Mouse (Mus musculus): ENCODE results near the gene Ppp1r21. TPM values are rescaled to one million over a fixed set of nuclear protein-coding genes. Genes with fewer than 3 reads are reported as not detected.

The Ppp1r21 gene
- polyA plus RNA-seq, 1 experiment from 2014 or later = 29.5 TPM

- WGBS = 91% methylated on average over 6 of the region's 6 CpGs
- Histone ChIP-seq H3K9ac (ENCODE audit: low read length) (no peak overlapping the region), H3K36me3 (ENCODE audit: control insufficient read depth, insufficient read depth, low read length) (peaks cover 24% of the 10 kb centered on the region), H3K9me3 (ENCODE audit: control insufficient read depth, low read length) (no peaks in the 10 kb centered on the region), H3K4me1 (replicated peaks; ENCODE audit: control insufficient read depth, insufficient read depth, low read length) (no peaks in the 10 kb centered on the region), H3K27ac (ENCODE audit: low read depth) (no peak overlapping the region), H3K27me3 (replicated peaks; ENCODE audit: control insufficient read depth, insufficient read depth, low read length) (no peaks in the 10 kb centered on the region), H3K4me3 (ENCODE audit: low read depth, low read length) (no peak overlapping the region), H3K4me2 (ENCODE audit: low read length) (no peak overlapping the region)
- DNase-seq (ENCODE audit: low spot score) = no peak
- ATAC-seq (replicated peaks; ENCODE audit: low FRiP score, low TSS enrichment, low read depth) = no peak
Measured at GRCm38 (mm10) chr17:88590251-88590650, 60.3 kb downstream of the Ppp1r21 start.

- WGBS = 74% methylated on average over 4 of the region's 4 CpGs
- ATAC-seq (replicated peaks; ENCODE audit: low FRiP score, low TSS enrichment, low read depth) (no peak), DNase-seq (ENCODE audit: low spot score) (no peak)
- H3K9me3 ChIP-seq (ENCODE audit: control insufficient read depth, low read length) = no peaks in the 10 kb centered on the region
- H3K4me2 ChIP-seq (ENCODE audit: low read length) = no peak overlapping the region
- H3K27ac ChIP-seq (ENCODE audit: low read depth) = no peak overlapping the region
- no peak overlapping the region for H3K4me3 ChIP-seq (ENCODE audit: low read depth, low read length)
- H3K4me1 ChIP-seq (replicated peaks; ENCODE audit: control insufficient read depth, insufficient read depth, low read length) = peaks cover 7% of the 10 kb centered on the region; the same call in 1 of the 2 replicates
- H3K27me3 ChIP-seq (replicated peaks; ENCODE audit: control insufficient read depth, insufficient read depth, low read length) = no peaks in the 10 kb centered on the region
- H3K36me3 ChIP-seq (ENCODE audit: control insufficient read depth, insufficient read depth, low read length) = no peaks in the 10 kb centered on the region
- no peak overlapping the region for H3K9ac ChIP-seq (ENCODE audit: low read length)
Measured at GRCm38 (mm10) chr17:88595071-88595470, 65.2 kb downstream of the Ppp1r21 start.

- H3K4me3 ChIP-seq (ENCODE audit: low read depth, low read length) = no peak overlapping the region
- no peaks in the 10 kb centered on the region for H3K27me3 ChIP-seq (replicated peaks; ENCODE audit: control insufficient read depth, insufficient read depth, low read length)
- no peak for DNase-seq (ENCODE audit: low spot score)
- WGBS = 84% methylated on average over 4 of the region's 4 CpGs
- no peaks in the 10 kb centered on the region for H3K36me3 ChIP-seq (ENCODE audit: control insufficient read depth, insufficient read depth, low read length)
- no peak overlapping the region for H3K4me2 ChIP-seq (ENCODE audit: low read length)
- no peak for ATAC-seq (replicated peaks; ENCODE audit: low FRiP score, low TSS enrichment, low read depth)
- no peak overlapping the region for H3K9ac ChIP-seq (ENCODE audit: low read length)
- no peaks in the 10 kb centered on the region for H3K9me3 ChIP-seq (ENCODE audit: control insufficient read depth, low read length)
- peaks cover 7% of the 10 kb centered on the region; the same call in 1 of the 2 replicates for H3K4me1 ChIP-seq (replicated peaks; ENCODE audit: control insufficient read depth, insufficient read depth, low read length)
- H3K27ac ChIP-seq (ENCODE audit: low read depth) = no peak overlapping the region
Measured at GRCm38 (mm10) chr17:88596068-88596467, 66.2 kb downstream of the Ppp1r21 start.

DNA sequence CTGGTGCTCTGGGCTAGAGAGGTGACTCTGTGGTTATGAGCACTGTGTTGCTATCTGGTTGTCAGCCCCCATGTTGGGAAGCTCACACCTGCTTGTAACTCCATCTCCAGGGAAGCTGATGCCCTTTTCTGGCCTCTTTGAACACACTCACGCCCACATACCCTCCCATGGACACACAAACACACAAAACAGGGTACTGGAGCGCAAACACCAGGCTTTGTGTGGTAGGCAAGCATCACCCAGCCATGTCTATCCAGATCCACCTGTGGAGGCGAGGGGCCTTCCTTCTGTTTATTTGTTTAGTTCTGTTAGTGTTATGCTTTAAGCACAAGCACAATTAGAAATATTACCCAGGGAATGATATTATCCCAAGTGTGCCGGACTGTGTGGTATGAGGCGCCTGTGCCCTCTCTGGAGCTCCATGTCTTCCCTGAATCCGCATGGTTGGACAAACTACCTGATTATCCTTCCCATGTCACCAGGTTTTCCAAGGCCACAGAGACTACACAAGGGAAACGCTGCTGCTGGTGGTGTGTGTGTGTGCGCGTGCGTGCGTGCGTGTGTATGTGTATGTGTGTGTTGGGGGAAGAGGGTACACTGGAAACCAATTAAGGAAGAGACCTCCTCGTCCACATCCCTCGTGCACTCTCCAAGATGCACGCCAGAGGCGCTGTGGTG lies 66.8 kb downstream of the Ppp1r21 start:
- Histone ChIP-seq H3K27me3 (replicated peaks; ENCODE audit: control insufficient read depth, insufficient read depth, low read length) (no peaks in the 10 kb centered on the region), H3K27ac (ENCODE audit: low read depth) (peak overlapping the region; percentile 94), H3K9ac (ENCODE audit: low read length) (peak overlapping the region; percentile 49), H3K9me3 (ENCODE audit: control insufficient read depth, low read length) (no peaks in the 10 kb centered on the region), H3K4me1 (replicated peaks; ENCODE audit: control insufficient read depth, insufficient read depth, low read length) (peaks cover 7% of the 10 kb centered on the region; the same call in 1 of the 2 replicates), H3K36me3 (ENCODE audit: control insufficient read depth, insufficient read depth, low read length) (no peaks in the 10 kb centered on the region), H3K4me2 (ENCODE audit: low read length) (peak overlapping the region; percentile 84), H3K4me3 (ENCODE audit: low read depth, low read length) (peak overlapping the region; percentile 61)
- WGBS = 28% methylated on average over 16 of the region's 16 CpGs
- no peak for ATAC-seq (replicated peaks; ENCODE audit: low FRiP score, low TSS enrichment, low read depth)
- no peak for DNase-seq (ENCODE audit: low spot score)

DNA sequence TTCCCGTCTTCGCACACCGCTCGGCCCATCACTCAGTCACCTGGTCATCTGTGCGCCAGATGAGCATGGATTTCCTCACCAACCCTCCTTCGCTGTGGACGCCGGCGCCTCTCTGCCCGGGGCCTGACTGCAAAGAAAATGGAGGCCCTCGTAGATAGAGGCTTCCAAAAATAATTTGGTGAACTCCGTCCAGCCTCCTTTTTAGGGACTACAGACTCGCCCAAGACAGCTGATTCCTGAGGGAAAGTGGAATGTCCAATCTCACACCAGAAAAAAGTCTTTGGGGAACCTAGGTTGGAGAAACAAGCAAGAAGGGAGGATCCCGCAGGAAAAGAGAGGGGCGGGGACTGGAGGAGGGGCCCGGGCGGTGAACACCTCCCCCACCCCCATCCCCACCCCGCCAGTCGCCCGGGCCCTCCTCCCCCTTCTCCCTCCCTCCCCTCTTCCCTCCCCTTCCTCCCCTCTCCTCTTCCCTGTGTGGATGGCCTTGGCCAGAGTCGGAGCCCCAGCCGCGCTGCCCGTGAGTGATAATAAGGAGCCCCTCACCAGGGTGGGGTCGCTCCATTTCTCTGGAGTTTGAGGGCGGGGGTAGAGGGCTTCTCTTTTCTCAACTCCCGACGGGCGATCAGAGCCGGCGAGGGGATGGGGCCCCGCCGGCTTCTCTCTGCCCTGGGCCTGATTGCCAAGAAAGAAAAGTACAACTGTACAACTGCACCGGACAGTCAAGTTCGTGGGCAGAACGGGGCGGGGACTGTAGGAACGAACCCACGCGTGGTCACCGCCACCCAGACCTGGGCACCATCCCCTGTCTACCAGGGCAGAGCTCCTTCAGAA lies 67.5 kb downstream of the Ppp1r21 start, which contains the start of gene Ston1:
TSS of gene Ston1 (plus strand) at position 463 of the 834 bp plus-strand sequence.
- Histone ChIP-seq H3K36me3 (ENCODE audit: control insufficient read depth, insufficient read depth, low read length) (no peaks in the 10 kb centered on the region), H3K9ac (ENCODE audit: low read length) (peak within 1 kb of the TSS; percentile 67), H3K27me3 (replicated peaks; ENCODE audit: control insufficient read depth, insufficient read depth, low read length) (no peaks in the 10 kb centered on the region), H3K4me2 (ENCODE audit: low read length) (peak within 1 kb of the TSS; percentile 84), H3K27ac (ENCODE audit: low read depth) (peak within 1 kb of the TSS; percentile 94), H3K9me3 (ENCODE audit: control insufficient read depth, low read length) (no peaks in the 10 kb centered on the region), H3K4me3 (ENCODE audit: low read depth, low read length) (peak within 1 kb of the TSS; percentile 61), H3K4me1 (replicated peaks; ENCODE audit: control insufficient read depth, insufficient read depth, low read length) (peaks cover 7% of the 10 kb centered on the region; the same call in 1 of the 2 replicates)
- ATAC-seq (replicated peaks; ENCODE audit: low FRiP score, low TSS enrichment, low read depth) (peak; percentile 91), DNase-seq (ENCODE audit: low spot score) (peak; percentile 86)
- 1% methylated on average over 41 of the region's 41 CpGs for WGBS

DNA sequence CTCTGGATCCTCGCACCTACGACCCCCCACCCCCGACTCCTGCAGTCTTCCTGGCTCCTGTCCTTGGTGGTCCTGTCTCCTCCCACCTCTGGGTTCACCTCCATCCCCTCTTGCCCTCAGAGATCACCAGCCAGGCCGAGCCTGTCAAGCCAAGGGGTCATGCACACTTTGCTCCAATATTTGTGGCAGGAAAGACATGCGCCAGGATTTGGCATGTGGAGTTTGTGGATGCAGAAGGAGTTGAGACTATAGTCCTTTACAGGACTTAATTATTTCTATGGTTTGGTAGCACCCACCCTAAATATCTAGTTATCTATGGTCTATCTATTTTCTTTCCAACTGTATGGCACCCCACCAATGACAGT lies 68.1 kb downstream of the Ppp1r21 start:
- H3K4me2 ChIP-seq (ENCODE audit: low read length) = peak overlapping the region; percentile 84
- peak overlapping the region; percentile 61 for H3K4me3 ChIP-seq (ENCODE audit: low read depth, low read length)
- peak overlapping the region; percentile 67 for H3K9ac ChIP-seq (ENCODE audit: low read length)
- H3K4me1 ChIP-seq (replicated peaks; ENCODE audit: control insufficient read depth, insufficient read depth, low read length) = peaks cover 7% of the 10 kb centered on the region; the same call in 1 of the 2 replicates
- H3K27me3 ChIP-seq (replicated peaks; ENCODE audit: control insufficient read depth, insufficient read depth, low read length) = no peaks in the 10 kb centered on the region
- WGBS = 10% methylated on average over 5 of the region's 5 CpGs
- H3K27ac ChIP-seq (ENCODE audit: low read depth) = peak overlapping the region; percentile 94
- H3K36me3 ChIP-seq (ENCODE audit: control insufficient read depth, insufficient read depth, low read length) = no peaks in the 10 kb centered on the region
- H3K9me3 ChIP-seq (ENCODE audit: control insufficient read depth, low read length) = no peaks in the 10 kb centered on the region
- ATAC-seq (replicated peaks; ENCODE audit: low FRiP score, low TSS enrichment, low read depth) = no peak
- no peak for DNase-seq (ENCODE audit: low spot score)

DNA sequence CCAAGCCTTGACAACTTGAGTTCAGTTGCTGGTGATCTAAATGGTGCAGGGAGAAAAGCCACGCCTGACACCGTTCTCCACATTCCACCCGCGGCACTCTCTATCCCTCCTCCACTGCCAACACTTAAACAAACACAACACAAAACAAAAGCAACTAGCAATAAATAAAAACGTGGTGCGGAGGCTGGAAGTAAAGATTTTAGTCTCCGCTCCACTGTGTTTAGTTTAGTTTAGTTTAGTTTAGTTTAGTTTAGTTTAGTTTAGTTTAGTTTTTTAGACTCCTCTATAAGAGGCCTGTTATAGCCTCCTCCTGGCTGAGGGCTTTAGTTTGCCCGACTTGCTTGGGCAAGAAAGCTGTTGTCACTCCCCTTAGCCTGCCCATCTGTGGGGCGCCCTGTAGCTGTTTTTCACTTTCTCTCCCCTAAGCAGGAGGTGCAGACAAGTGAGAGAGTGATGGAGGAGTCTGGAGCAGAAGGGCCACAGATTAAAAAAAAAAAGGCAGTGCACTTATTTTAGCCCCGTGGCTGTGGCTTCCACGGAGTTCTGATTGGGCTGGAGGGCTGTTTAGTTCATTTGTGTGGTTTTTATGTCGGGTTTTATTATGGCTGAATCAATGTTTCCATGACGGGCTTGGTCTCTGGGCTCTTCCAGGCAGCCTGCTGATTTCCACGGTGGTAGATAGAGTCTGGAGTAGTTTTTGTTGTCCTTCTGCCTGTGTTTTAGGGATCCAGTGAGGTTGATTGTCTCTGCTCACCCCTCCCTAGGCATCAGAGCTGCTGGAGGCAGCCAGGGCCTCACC lies 68.9 kb downstream of the Ppp1r21 start:
- Histone ChIP-seq H3K4me3 (ENCODE audit: low read depth, low read length) (peak overlapping the region; percentile 61), H3K4me2 (ENCODE audit: low read length) (peak overlapping the region; percentile 84), H3K27me3 (replicated peaks; ENCODE audit: control insufficient read depth, insufficient read depth, low read length) (no peaks in the 10 kb centered on the region), H3K9ac (ENCODE audit: low read length) (peak overlapping the region; percentile 2), H3K9me3 (ENCODE audit: control insufficient read depth, low read length) (no peaks in the 10 kb centered on the region), H3K4me1 (replicated peaks; ENCODE audit: control insufficient read depth, insufficient read depth, low read length) (peaks cover 7% of the 10 kb centered on the region; the same call in 1 of the 2 replicates), H3K27ac (ENCODE audit: low read depth) (no peak overlapping the region), H3K36me3 (ENCODE audit: control insufficient read depth, insufficient read depth, low read length) (no peaks in the 10 kb centered on the region)
- 11% methylated on average over 14 of the region's 14 CpGs for WGBS
- DNase-seq (ENCODE audit: low spot score) (peak; percentile 68), ATAC-seq (replicated peaks; ENCODE audit: low FRiP score, low TSS enrichment, low read depth) (no peak)

DNA sequence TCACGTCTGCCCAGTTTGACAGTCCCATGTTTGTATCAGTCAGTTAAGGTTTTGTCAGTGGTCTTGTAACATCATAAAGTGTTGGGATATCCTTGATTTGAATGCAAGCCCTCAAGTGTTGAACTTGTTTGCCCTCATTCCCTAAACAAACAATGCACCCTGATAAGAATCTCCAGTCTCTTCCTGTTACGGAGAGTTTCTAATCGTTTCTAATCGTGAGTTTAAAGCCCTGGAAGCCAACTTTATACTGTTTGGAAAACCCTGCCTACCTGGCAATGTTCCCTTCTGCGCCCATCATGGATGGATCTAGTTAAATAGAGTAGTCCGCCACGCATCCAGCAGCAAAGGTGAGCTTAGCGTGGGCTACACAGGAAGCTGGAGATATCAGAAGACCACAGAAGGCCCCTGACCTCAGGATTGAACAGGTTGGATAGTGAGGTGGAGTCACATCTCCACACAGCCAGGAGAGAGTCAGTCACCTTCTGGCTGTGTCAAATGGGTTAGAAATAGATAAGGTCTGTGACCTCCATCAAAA lies 70.6 kb downstream of the Ppp1r21 start:
- H3K27me3 ChIP-seq (replicated peaks; ENCODE audit: control insufficient read depth, insufficient read depth, low read length) = no peaks in the 10 kb centered on the region
- no peak for ATAC-seq (replicated peaks; ENCODE audit: low FRiP score, low TSS enrichment, low read depth)
- peaks cover 7% of the 10 kb centered on the region; the same call in 1 of the 2 replicates for H3K4me1 ChIP-seq (replicated peaks; ENCODE audit: control insufficient read depth, insufficient read depth, low read length)
- H3K27ac ChIP-seq (ENCODE audit: low read depth) = no peak overlapping the region
- no peaks in the 10 kb centered on the region for H3K9me3 ChIP-seq (ENCODE audit: control insufficient read depth, low read length)
- 66% methylated on average over 8 of the region's 8 CpGs for WGBS
- H3K4me3 ChIP-seq (ENCODE audit: low read depth, low read length) = no peak overlapping the region
- DNase-seq (ENCODE audit: low spot score) = no peak
- H3K36me3 ChIP-seq (ENCODE audit: control insufficient read depth, insufficient read depth, low read length) = no peaks in the 10 kb centered on the region
- H3K4me2 ChIP-seq (ENCODE audit: low read length) = no peak overlapping the region
- H3K9ac ChIP-seq (ENCODE audit: low read length) = no peak overlapping the region

Data from intestine, embryonic 14.5 days (tissue).